Mouse (Mus musculus): Measurements from ENCODE around the gene Susd3. TPM values are rescaled to one million over a fixed set of nuclear protein-coding genes. Genes with fewer than 3 reads are reported as not detected.

Susd3 gene
- total and polyA plus RNA-seq, 3 experiments, result 2.0 to 8.6 (median 3.3) TPM

DNA sequence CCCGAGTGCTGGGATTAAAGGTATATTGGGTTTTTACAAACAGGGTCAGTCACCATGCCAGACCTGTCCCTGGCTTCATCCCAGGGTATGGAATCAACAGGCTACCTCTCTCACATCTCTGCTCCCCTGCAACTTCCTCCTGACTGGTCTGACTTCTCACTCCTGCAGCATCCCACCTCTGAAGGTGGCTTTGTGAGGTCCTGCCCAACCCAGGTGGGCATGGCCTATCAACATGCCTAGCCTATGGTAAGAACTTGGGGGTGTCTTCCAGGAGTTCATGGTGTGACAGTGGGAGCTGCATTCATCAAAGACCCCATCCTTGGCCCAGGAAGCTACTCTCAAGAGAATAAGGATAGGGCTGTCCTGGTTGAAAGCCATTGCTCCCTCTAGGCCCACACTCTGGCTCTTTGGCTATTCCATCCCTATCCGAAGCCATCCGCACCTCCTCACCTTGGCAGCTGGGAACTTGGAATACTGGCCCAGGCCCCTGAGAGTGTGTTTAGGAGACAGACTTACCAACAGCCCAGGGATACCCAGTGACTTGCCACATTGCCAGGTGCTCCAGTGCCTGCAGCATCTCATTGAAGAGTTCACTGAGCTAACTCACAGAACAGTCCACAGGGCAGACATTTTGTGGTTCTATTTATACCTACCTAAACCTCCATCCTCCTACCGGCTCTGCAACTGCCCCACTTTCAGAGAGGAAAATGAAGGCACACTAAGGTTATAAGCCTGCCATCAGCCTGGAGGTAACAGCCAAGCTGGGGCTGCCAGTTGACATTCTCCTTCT lies 35.6 kb downstream of the Susd3 start:
- TF ChIP-seq TAL1 (conservative IDR thresholded peaks at IDR 0.05; ENCODE audit: low read depth, low read length), result no peak
- no peak for TF ChIP-seq GATA1 (IDR thresholded peaks at IDR 0.05; ENCODE audit: borderline replicate concordance, low read length)
- no peak for TF ChIP-seq GATA2 (IDR thresholded peaks at IDR 0.05; ENCODE audit: borderline replicate concordance, low read depth, low read length)
- no peak for TF ChIP-seq CTCF (IDR thresholded peaks at IDR 0.05; ENCODE audit: low read depth, low read length)
- TF ChIP-seq POLR2AphosphoS5 (IDR thresholded peaks at IDR 0.05; ENCODE audit: insufficient replicate concordance, low read depth, low read length), result no peak
- Histone ChIP-seq H3K27me3 (ENCODE audit: insufficient read depth, low read length) (peaks cover 41% of the 10 kb centered on the region), H3K36me3 (replicated peaks) (no peaks in the 10 kb centered on the region), H3K4me1 (ENCODE audit: insufficient read depth, low read depth, low read length) (peaks cover 24% of the 10 kb centered on the region), H3K9me3 (replicated peaks) (no peaks in the 10 kb centered on the region), H3K4me3 (ENCODE audit: low read depth, low read length) (no peak overlapping the region)
- no peak for ATAC-seq (ENCODE audit: extremely low read depth, insufficient number of reproducible peaks, low FRiP score, poor library complexity, severe bottlenecking)
- no peak for DNase-seq (ENCODE audit: low spot score)

- Histone ChIP-seq H3K27me3 (ENCODE audit: insufficient read depth, low read length) (peaks cover 34% of the 10 kb centered on the region; the same call in 1 of the 2 replicates), H3K4me1 (ENCODE audit: insufficient read depth, low read depth, low read length) (peaks cover 4% of the 10 kb centered on the region), H3K36me3 (replicated peaks) (peaks cover 3% of the 10 kb centered on the region), H3K9me3 (replicated peaks) (no peaks in the 10 kb centered on the region), H3K4me3 (ENCODE audit: low read depth, low read length) (no peak overlapping the region)
- ATAC-seq (ENCODE audit: extremely low read depth, insufficient number of reproducible peaks, low FRiP score, poor library complexity, severe bottlenecking) (no peak), DNase-seq (ENCODE audit: low spot score) (no peak)
- TF ChIP-seq GATA2 (IDR thresholded peaks at IDR 0.05; ENCODE audit: borderline replicate concordance, low read depth, low read length) (no peak), GATA1 (IDR thresholded peaks at IDR 0.05; ENCODE audit: borderline replicate concordance, low read length) (no peak), TAL1 (conservative IDR thresholded peaks at IDR 0.05; ENCODE audit: low read depth, low read length) (no peak), CTCF (IDR thresholded peaks at IDR 0.05; ENCODE audit: low read depth, low read length) (no peak), POLR2AphosphoS5 (IDR thresholded peaks at IDR 0.05; ENCODE audit: insufficient replicate concordance, low read depth, low read length) (no peak)
These were observed 39.2 kb downstream of the Susd3 start for GRCm38 (mm10) chr13:49209306-49209705.

DNA sequence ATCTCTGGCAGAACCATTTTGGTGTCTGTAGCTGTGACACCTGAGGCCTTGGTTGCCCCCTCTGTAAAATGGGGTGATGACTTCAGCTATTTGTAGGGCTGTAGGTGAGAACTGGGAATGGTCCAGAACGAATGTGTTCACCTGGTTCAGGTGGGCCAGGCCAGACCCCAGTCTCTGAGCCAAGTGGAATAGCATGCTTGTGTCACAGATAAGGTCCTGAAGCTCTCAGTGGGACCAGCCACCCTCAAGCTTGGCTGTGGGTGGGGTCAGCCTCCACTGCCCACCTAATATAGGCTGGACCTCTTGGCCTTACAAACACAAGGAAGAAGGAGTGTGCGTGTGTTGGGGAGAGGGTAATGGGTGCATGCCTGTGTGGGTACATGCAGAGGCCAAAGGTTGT lies 42.2 kb downstream of the Susd3 start:
- no peak for ATAC-seq (ENCODE audit: extremely low read depth, insufficient number of reproducible peaks, low FRiP score, poor library complexity, severe bottlenecking)
- Histone ChIP-seq H3K9me3 (replicated peaks) (no peaks in the 10 kb centered on the region), H3K36me3 (replicated peaks) (peaks cover 3% of the 10 kb centered on the region), H3K27me3 (ENCODE audit: insufficient read depth, low read length) (peaks cover 23% of the 10 kb centered on the region), H3K4me3 (ENCODE audit: low read depth, low read length) (no peak overlapping the region), H3K4me1 (ENCODE audit: insufficient read depth, low read depth, low read length) (no peaks in the 10 kb centered on the region)
- TF ChIP-seq CTCF (IDR thresholded peaks at IDR 0.05; ENCODE audit: low read depth, low read length) (no peak), TAL1 (conservative IDR thresholded peaks at IDR 0.05; ENCODE audit: low read depth, low read length) (no peak), GATA1 (IDR thresholded peaks at IDR 0.05; ENCODE audit: borderline replicate concordance, low read length) (no peak), GATA2 (IDR thresholded peaks at IDR 0.05; ENCODE audit: borderline replicate concordance, low read depth, low read length) (no peak), POLR2AphosphoS5 (IDR thresholded peaks at IDR 0.05; ENCODE audit: insufficient replicate concordance, low read depth, low read length) (no peak)
- DNase-seq (ENCODE audit: low spot score), result no peak

GRCm38 (mm10) chr13:49205381-49205998 lies 43.0 kb downstream of the Susd3 start:
- ATAC-seq (ENCODE audit: extremely low read depth, insufficient number of reproducible peaks, low FRiP score, poor library complexity, severe bottlenecking), result peak; percentile 45
- peaks cover 27% of the 10 kb centered on the region for H3K27me3 ChIP-seq (ENCODE audit: insufficient read depth, low read length)
- TF ChIP-seq CTCF (IDR thresholded peaks at IDR 0.05; ENCODE audit: low read depth, low read length), result peak; percentile 65
- TF ChIP-seq TAL1 (conservative IDR thresholded peaks at IDR 0.05; ENCODE audit: low read depth, low read length), result no peak
- no peak overlapping the region for H3K4me3 ChIP-seq (ENCODE audit: low read depth, low read length)
- H3K9me3 ChIP-seq (replicated peaks), result no peaks in the 10 kb centered on the region
- H3K4me1 ChIP-seq (ENCODE audit: insufficient read depth, low read depth, low read length), result no peaks in the 10 kb centered on the region
- H3K36me3 ChIP-seq (replicated peaks), result peaks cover 3% of the 10 kb centered on the region
- DNase-seq (ENCODE audit: low spot score), result peak; percentile 57

- Histone ChIP-seq H3K27me3 (ENCODE audit: insufficient read depth, low read length) (peaks cover 30% of the 10 kb centered on the region), H3K36me3 (replicated peaks) (peaks cover 3% of the 10 kb centered on the region), H3K9me3 (replicated peaks) (no peaks in the 10 kb centered on the region), H3K4me1 (ENCODE audit: insufficient read depth, low read depth, low read length) (no peaks in the 10 kb centered on the region), H3K4me3 (ENCODE audit: low read depth, low read length) (no peak overlapping the region)
- no peak for DNase-seq (ENCODE audit: low spot score)
- TF ChIP-seq POLR2AphosphoS5 (IDR thresholded peaks at IDR 0.05; ENCODE audit: insufficient replicate concordance, low read depth, low read length) (no peak), TAL1 (conservative IDR thresholded peaks at IDR 0.05; ENCODE audit: low read depth, low read length) (no peak), GATA2 (IDR thresholded peaks at IDR 0.05; ENCODE audit: borderline replicate concordance, low read depth, low read length) (no peak), CTCF (IDR thresholded peaks at IDR 0.05; ENCODE audit: low read depth, low read length) (no peak), GATA1 (IDR thresholded peaks at IDR 0.05; ENCODE audit: borderline replicate concordance, low read length) (no peak)
- no peak for ATAC-seq (ENCODE audit: extremely low read depth, insufficient number of reproducible peaks, low FRiP score, poor library complexity, severe bottlenecking)
These were observed 46.0 kb downstream of the Susd3 start for GRCm38 (mm10) chr13:49202556-49202955.

- DNase-seq (ENCODE audit: low spot score) (no peak), ATAC-seq (ENCODE audit: extremely low read depth, insufficient number of reproducible peaks, low FRiP score, poor library complexity, severe bottlenecking) (no peak)
- H3K4me3 ChIP-seq (ENCODE audit: low read depth, low read length), result no peak overlapping the region
- no peak for TF ChIP-seq POLR2AphosphoS5 (IDR thresholded peaks at IDR 0.05; ENCODE audit: insufficient replicate concordance, low read depth, low read length)
- no peak for TF ChIP-seq GATA2 (IDR thresholded peaks at IDR 0.05; ENCODE audit: borderline replicate concordance, low read depth, low read length)
- H3K4me1 ChIP-seq (ENCODE audit: insufficient read depth, low read depth, low read length), result no peaks in the 10 kb centered on the region
- no peaks in the 10 kb centered on the region for H3K9me3 ChIP-seq (replicated peaks)
- H3K27me3 ChIP-seq (ENCODE audit: insufficient read depth, low read length), result peaks cover 30% of the 10 kb centered on the region
- H3K36me3 ChIP-seq (replicated peaks), result peaks cover 13% of the 10 kb centered on the region
These were observed 47.8 kb downstream of the Susd3 start for GRCm38 (mm10) chr13:49200688-49201087.
